Mouse (Mus musculus): ENCODE measurements at regions not wholly inside any gene's neighbourhood (a gene's known extent, or its start where the extent isn't known, plus 50 kb on each side); places are given as distances from the start of the nearest gene placed in this dataset.
A peak's percentile ranks its signal among the peaks of the same experiment; 100 is the strongest.

GRCm38 (mm10) chr15:62331138-62331800 lies 1408.5 kb upstream of the A1bg start:
- TF ChIP-seq CTCF (IDR thresholded peaks at IDR 0.05; ENCODE audit: control insufficient read depth, insufficient read depth, insufficient replicate concordance, low read depth, low read length): no peak
- no peak for TF ChIP-seq POLR2A (IDR thresholded peaks at IDR 0.05; ENCODE audit: control insufficient read depth, low read depth, low read length)
- Histone ChIP-seq H3K36me3 (ENCODE audit: control insufficient read depth, insufficient read depth, low read length) (no peaks in the 10 kb centered on the region), H3K4me1 (ENCODE audit: control insufficient read depth, insufficient read depth, low read length) (no peaks in the 10 kb centered on the region), H3K4me3 (ENCODE audit: control insufficient read depth, low read depth, low read length) (no peak overlapping the region), H3K27ac (ENCODE audit: control insufficient read depth, insufficient read depth, low read depth, low read length) (no peak overlapping the region), H3K27me3 (ENCODE audit: control insufficient read depth, insufficient read depth, low read length) (no peaks in the 10 kb centered on the region)

- TF ChIP-seq POLR2A (IDR thresholded peaks at IDR 0.05; ENCODE audit: control insufficient read depth, low read depth, low read length): no peak
- TF ChIP-seq CTCF (IDR thresholded peaks at IDR 0.05; ENCODE audit: control insufficient read depth, insufficient read depth, insufficient replicate concordance, low read depth, low read length): no peak
- Histone ChIP-seq H3K4me3 (ENCODE audit: control insufficient read depth, low read depth, low read length) (no peak overlapping the region), H3K4me1 (ENCODE audit: control insufficient read depth, insufficient read depth, low read length) (no peaks in the 10 kb centered on the region), H3K27ac (ENCODE audit: control insufficient read depth, insufficient read depth, low read depth, low read length) (no peak overlapping the region), H3K27me3 (ENCODE audit: control insufficient read depth, insufficient read depth, low read length) (no peaks in the 10 kb centered on the region), H3K36me3 (ENCODE audit: control insufficient read depth, insufficient read depth, low read length) (no peaks in the 10 kb centered on the region)
Measured at GRCm38 (mm10) chr15:62328920-62329319, 1406.1 kb upstream of the A1bg start.

GRCm38 (mm10) chr15:62328305-62328881 lies 1405.6 kb upstream of the A1bg start:
- TF ChIP-seq POLR2A (IDR thresholded peaks at IDR 0.05; ENCODE audit: control insufficient read depth, low read depth, low read length): no peak
- TF ChIP-seq CTCF (IDR thresholded peaks at IDR 0.05; ENCODE audit: control insufficient read depth, insufficient read depth, insufficient replicate concordance, low read depth, low read length): no peak
- no peaks in the 10 kb centered on the region for H3K4me1 ChIP-seq (ENCODE audit: control insufficient read depth, insufficient read depth, low read length)
- H3K36me3 ChIP-seq (ENCODE audit: control insufficient read depth, insufficient read depth, low read length): no peaks in the 10 kb centered on the region
- H3K27ac ChIP-seq (ENCODE audit: control insufficient read depth, insufficient read depth, low read depth, low read length): peak overlapping the region; percentile 3; the same call in 1 of the 2 replicates
- no peaks in the 10 kb centered on the region for H3K27me3 ChIP-seq (ENCODE audit: control insufficient read depth, insufficient read depth, low read length)
- no peak overlapping the region for H3K4me3 ChIP-seq (ENCODE audit: control insufficient read depth, low read depth, low read length)

GRCm38 (mm10) chr15:62327481-62327880 lies 1404.7 kb upstream of the A1bg start:
- Histone ChIP-seq H3K4me1 (ENCODE audit: control insufficient read depth, insufficient read depth, low read length) (no peaks in the 10 kb centered on the region), H3K4me3 (ENCODE audit: control insufficient read depth, low read depth, low read length) (no peak overlapping the region), H3K27me3 (ENCODE audit: control insufficient read depth, insufficient read depth, low read length) (no peaks in the 10 kb centered on the region), H3K27ac (ENCODE audit: control insufficient read depth, insufficient read depth, low read depth, low read length) (no peak overlapping the region), H3K36me3 (ENCODE audit: control insufficient read depth, insufficient read depth, low read length) (no peaks in the 10 kb centered on the region)
- TF ChIP-seq CTCF (IDR thresholded peaks at IDR 0.05; ENCODE audit: control insufficient read depth, insufficient read depth, insufficient replicate concordance, low read depth, low read length) (no peak), POLR2A (IDR thresholded peaks at IDR 0.05; ENCODE audit: control insufficient read depth, low read depth, low read length) (no peak)

- H3K4me3 ChIP-seq (ENCODE audit: control insufficient read depth, low read depth, low read length): no peak overlapping the region
- H3K36me3 ChIP-seq (ENCODE audit: control insufficient read depth, insufficient read depth, low read length): no peaks in the 10 kb centered on the region
- TF ChIP-seq CTCF (IDR thresholded peaks at IDR 0.05; ENCODE audit: control insufficient read depth, insufficient read depth, insufficient replicate concordance, low read depth, low read length) (no peak), POLR2A (IDR thresholded peaks at IDR 0.05; ENCODE audit: control insufficient read depth, low read depth, low read length) (no peak)
- H3K27me3 ChIP-seq (ENCODE audit: control insufficient read depth, insufficient read depth, low read length): no peaks in the 10 kb centered on the region
- H3K4me1 ChIP-seq (ENCODE audit: control insufficient read depth, insufficient read depth, low read length): no peaks in the 10 kb centered on the region
- H3K27ac ChIP-seq (ENCODE audit: control insufficient read depth, insufficient read depth, low read depth, low read length): no peak overlapping the region
Measured at GRCm38 (mm10) chr15:62326524-62326923, 1403.7 kb upstream of the A1bg start.

- Histone ChIP-seq H3K27me3 (ENCODE audit: control insufficient read depth, insufficient read depth, low read length) (no peaks in the 10 kb centered on the region), H3K27ac (ENCODE audit: control insufficient read depth, insufficient read depth, low read depth, low read length) (no peak overlapping the region), H3K36me3 (ENCODE audit: control insufficient read depth, insufficient read depth, low read length) (no peaks in the 10 kb centered on the region), H3K4me1 (ENCODE audit: control insufficient read depth, insufficient read depth, low read length) (no peaks in the 10 kb centered on the region), H3K4me3 (ENCODE audit: control insufficient read depth, low read depth, low read length) (no peak overlapping the region)
- no peak for TF ChIP-seq POLR2A (IDR thresholded peaks at IDR 0.05; ENCODE audit: control insufficient read depth, low read depth, low read length)
- no peak for TF ChIP-seq CTCF (IDR thresholded peaks at IDR 0.05; ENCODE audit: control insufficient read depth, insufficient read depth, insufficient replicate concordance, low read depth, low read length)
Measured at GRCm38 (mm10) chr15:62325451-62326290, 1402.9 kb upstream of the A1bg start.

- Histone ChIP-seq H3K27ac (ENCODE audit: control insufficient read depth, insufficient read depth, low read depth, low read length) (no peak overlapping the region), H3K36me3 (ENCODE audit: control insufficient read depth, insufficient read depth, low read length) (no peaks in the 10 kb centered on the region), H3K27me3 (ENCODE audit: control insufficient read depth, insufficient read depth, low read length) (no peaks in the 10 kb centered on the region), H3K4me3 (ENCODE audit: control insufficient read depth, low read depth, low read length) (no peak overlapping the region), H3K4me1 (ENCODE audit: control insufficient read depth, insufficient read depth, low read length) (no peaks in the 10 kb centered on the region)
- no peak for TF ChIP-seq POLR2A (IDR thresholded peaks at IDR 0.05; ENCODE audit: control insufficient read depth, low read depth, low read length)
- no peak for TF ChIP-seq CTCF (IDR thresholded peaks at IDR 0.05; ENCODE audit: control insufficient read depth, insufficient read depth, insufficient replicate concordance, low read depth, low read length)
Measured at GRCm38 (mm10) chr15:62320966-62321365, 1398.2 kb upstream of the A1bg start.

Data from testis, adult 2 months (tissue).